ENCODE assay signal across 28 mouse cellular contexts in genomic region chr1:130832230-130833149, GRCm38 (mm10). TPM values are rescaled to one million over a fixed set of nuclear protein-coding genes. Genes with fewer than 3 reads are reported as not detected.
DNase-seq lines count a peak whose midpoint lies in the region; ATAC-seq and TF ChIP-seq lines count a peak whose summit lies in the region.
"Had no signal": no experiment of that assay in that cellular context is flagged by ENCODE, and none has a peak within 500 bp of the region (broad histone marks: within the 10 kb centered on the region; RNA-seq: fewer than 3 reads in every experiment).

No protein-coding gene starts in this region.

- no peaks in the 10 kb centered on the region for H3K27me3 ChIP-seq in intestine, embryonic 15.5 days (replicated peaks)
- no peaks in the 10 kb centered on the region for H3K27me3 ChIP-seq in kidney, adult 2 months (replicated peaks; ENCODE audit: control insufficient read depth, insufficient read depth, low read length)
- no peaks in the 10 kb centered on the region for H3K27me3 ChIP-seq in kidney, postnatal 0 days (ENCODE audit: insufficient read depth, low read length)
- no peaks in the 10 kb centered on the region for H3K27me3 ChIP-seq in small intestine, adult 2 months (ENCODE audit: control insufficient read depth, insufficient read depth, low read length)
- no peaks in the 10 kb centered on the region for H3K27me3 ChIP-seq in hindbrain, embryonic 10.5 days (ENCODE audit: insufficient read depth, poor library complexity, severe bottlenecking)
- H3K27me3 ChIP-seq: liver, embryonic 12.5 days had no signal

- H3K27ac ChIP-seq in intestine, embryonic 15.5 days, result peak overlapping the region; percentile 63
- peak overlapping the region; percentile 100 for H3K27ac ChIP-seq in kidney, adult 2 months (ENCODE audit: insufficient read depth, low read depth, low read length)
- no peak overlapping the region for H3K27ac ChIP-seq in kidney, postnatal 0 days
- H3K27ac ChIP-seq in small intestine, adult 2 months (ENCODE audit: insufficient read depth, low read depth, low read length), result peak overlapping the region; percentile 93
- H3K27ac ChIP-seq in hindbrain, embryonic 10.5 days, result no peak overlapping the region
- H3K27ac ChIP-seq: gastrocnemius, adult 2 months; heart, embryonic 10.5 days; hindbrain, postnatal 0 days; liver, embryonic 12.5 days had no signal

- no peaks in the 10 kb centered on the region for H3K9me3 ChIP-seq in intestine, embryonic 15.5 days
- no peaks in the 10 kb centered on the region for H3K9me3 ChIP-seq in kidney, postnatal 0 days (replicated peaks; ENCODE audit: low read length)
- H3K9me3 ChIP-seq in hindbrain, embryonic 10.5 days, result no peaks in the 10 kb centered on the region
- H3K9me3 ChIP-seq: heart, embryonic 10.5 days; liver, embryonic 12.5 days had no signal

- no peaks in the 10 kb centered on the region for H3K36me3 ChIP-seq in intestine, embryonic 15.5 days
- H3K36me3 ChIP-seq in kidney, adult 2 months (ENCODE audit: control insufficient read depth, insufficient read depth, low read length), result no peaks in the 10 kb centered on the region
- H3K36me3 ChIP-seq in kidney, postnatal 0 days (ENCODE audit: insufficient read depth, low read length), result no peaks in the 10 kb centered on the region
- peaks cover 54% of the 10 kb centered on the region for H3K36me3 ChIP-seq in small intestine, adult 2 months (ENCODE audit: control insufficient read depth, insufficient read depth, low read length)
- no peaks in the 10 kb centered on the region for H3K36me3 ChIP-seq in hindbrain, embryonic 10.5 days
- H3K36me3 ChIP-seq: heart, embryonic 10.5 days; liver, embryonic 12.5 days had no signal

- ATAC-seq in intestine, embryonic 15.5 days, result peak; percentile 91
- peak; percentile 54; the same call in 1 of the 2 replicates for ATAC-seq in kidney, postnatal 0 days (replicated peaks; ENCODE audit: low FRiP score, low read depth)
- no peak for ATAC-seq in frontal cortex, adult (ENCODE audit: low TSS enrichment)
- ATAC-seq: hindbrain, postnatal 0 days; liver, embryonic 12.5 days; Patski had no signal

- peaks cover 3% of the 10 kb centered on the region; the same call in 1 of the 2 replicates for H3K4me1 ChIP-seq in intestine, embryonic 15.5 days (replicated peaks)
- H3K4me1 ChIP-seq in kidney, adult 2 months (ENCODE audit: control insufficient read depth, insufficient read depth, low read length), result peaks cover 38% of the 10 kb centered on the region
- H3K4me1 ChIP-seq in kidney, postnatal 0 days (replicated peaks; ENCODE audit: insufficient read depth, low read length), result no peaks in the 10 kb centered on the region
- H3K4me1 ChIP-seq in small intestine, adult 2 months (ENCODE audit: control insufficient read depth, insufficient read depth, insufficient read length, low read length), result peaks cover 15% of the 10 kb centered on the region; the same call in 1 of the 2 replicates
- H3K4me1 ChIP-seq in hindbrain, embryonic 10.5 days (replicated peaks), result no peaks in the 10 kb centered on the region

- DNase-seq in kidney, adult 2 months, result peak; percentile 94
- DNase-seq in kidney, postnatal 0 days (ENCODE audit: low spot score), result peak; percentile 67
- no peak for DNase-seq in hindbrain, embryonic 10.5 days (ENCODE audit: low spot score)
- no peak for DNase-seq in right cerebral cortex, postnatal 10 days (ENCODE audit: low spot score in 2 of 2)
- no peak for DNase-seq in ovary, postnatal 14 days (ENCODE audit: low spot score)
- DNase-seq: cerebellum, adult 11-12 months; cerebellum, postnatal 10 days; gastrocnemius, adult 2 months; layer of hippocampus, postnatal 36 days; lung, adult 2 months; lung, postnatal 14 days; right cerebral cortex, postnatal 25 days; thymus, adult 2 months had no signal

- H3K4me3 ChIP-seq in intestine, embryonic 15.5 days (replicated peaks), result no peak overlapping the region
- no peak overlapping the region for H3K4me3 ChIP-seq in kidney, adult 2 months (ENCODE audit: insufficient read depth, low read depth, low read length)
- H3K4me3 ChIP-seq in kidney, postnatal 0 days (replicated peaks; ENCODE audit: low read depth, low read length), result no peak overlapping the region
- H3K4me3 ChIP-seq in small intestine, adult 2 months (ENCODE audit: low read depth, low read length), result no peak overlapping the region
- H3K4me3 ChIP-seq in hindbrain, embryonic 10.5 days, result no peak overlapping the region
- H3K4me3 ChIP-seq: gastrocnemius, adult 2 months; heart, embryonic 10.5 days; liver, embryonic 12.5 days had no signal

- 56% methylated on average over 5 of the region's 5 CpGs for WGBS in intestine, embryonic 15.5 days
- WGBS in kidney, adult 2 months, result 35% methylated on average over 5 of the region's 5 CpGs
- WGBS in kidney, postnatal 0 days, result 42% methylated on average over 5 of the region's 5 CpGs
- WGBS in small intestine, adult 2 months, result 18% methylated on average over 5 of the region's 5 CpGs
- WGBS in hindbrain, embryonic 10.5 days, result 78% methylated on average over 5 of the region's 5 CpGs

- no peak for TF ChIP-seq CTCF in kidney, adult 2 months (conservative IDR thresholded peaks at IDR 0.05; ENCODE audit: insufficient read depth, insufficient read length, low read depth, low read length)
- no peak for TF ChIP-seq CTCF in kidney, postnatal 0 days (IDR thresholded peaks at IDR 0.05; ENCODE audit: low read depth)
- no peak for TF ChIP-seq CTCF in small intestine, adult 2 months (IDR thresholded peaks at IDR 0.05; ENCODE audit: extremely low read depth, insufficient read length, insufficient replicate concordance, low read depth, low read length)

- H3K9ac ChIP-seq in intestine, embryonic 15.5 days, result no peak overlapping the region
- H3K9ac ChIP-seq in kidney, postnatal 0 days (ENCODE audit: low read depth, low read length), result no peak overlapping the region
- H3K9ac ChIP-seq: liver, embryonic 12.5 days had no signal

- no peak overlapping the region for H3K4me2 ChIP-seq in intestine, embryonic 15.5 days (replicated peaks)
- no peak overlapping the region for H3K4me2 ChIP-seq in kidney, postnatal 0 days (ENCODE audit: low read length)
- H3K4me2 ChIP-seq: liver, embryonic 12.5 days; midbrain, embryonic 11.5 days had no signal

- TF ChIP-seq POLR2A in kidney, adult 2 months (IDR thresholded peaks at IDR 0.05; ENCODE audit: low read depth, low read length), result no peak
- TF ChIP-seq POLR2A in small intestine, adult 2 months (IDR thresholded peaks at IDR 0.05; ENCODE audit: low read depth, low read length), result no peak

RNA-seq across cellular contexts. Expression of gene Pigr, which starts 6.0 kb away (rescaled TPM):
- polyA plus RNA-seq in intestine, embryonic 15.5 days (2015; fragmentation: Nextera tagmentation; extraction: Ambion mirVana), result 0.96 and 2.5 TPM in 2 replicates
- polyA plus RNA-seq in kidney, adult 2 months (2012; rRNA removed), result 16.9 and 26.4 TPM in 2 replicates
- polyA plus RNA-seq in kidney, postnatal 0 days (2015; fragmentation: Nextera tagmentation; extraction: Ambion mirVana), result 0.05 and 0.11 TPM in 2 replicates
- polyA plus RNA-seq in small intestine, adult 2 months (2012; rRNA removed), result 747 and 1,110 TPM in 2 replicates
- polyA plus RNA-seq in hindbrain, embryonic 10.5 days (2016; fragmentation: Nextera tagmentation; extraction: Ambion mirVana), result not detected in 2 replicates
- polyA plus RNA-seq: embryonic facial prominence, embryonic 11.5 days; forebrain, embryonic 11.5 days; heart, embryonic 10.5 days; hindbrain, postnatal 0 days; limb, embryonic 11.5 days; midbrain, embryonic 11.5 days; neural tube, embryonic 11.5 days; Patski; stomach, embryonic 14.5 days had no signal

RNA-seq across cellular contexts. Expression of gene Fcamr, which starts 31.8 kb away (rescaled TPM):
- 0.18 and 0.21 TPM in 2 replicates for polyA plus RNA-seq in intestine, embryonic 15.5 days (2015; fragmentation: Nextera tagmentation; extraction: Ambion mirVana)
- 4.0 and 4.2 TPM in 2 replicates for polyA plus RNA-seq in kidney, adult 2 months (2012; rRNA removed)
- 0.08 TPM in 1 of 2 replicates, not detected in the other for polyA plus RNA-seq in kidney, postnatal 0 days (2015; fragmentation: Nextera tagmentation; extraction: Ambion mirVana)
- polyA plus RNA-seq in small intestine, adult 2 months (2012; rRNA removed), result 0.74 and 1.6 TPM in 2 replicates
- polyA plus RNA-seq in hindbrain, embryonic 10.5 days (2016; fragmentation: Nextera tagmentation; extraction: Ambion mirVana), result not detected in 2 replicates
- polyA plus RNA-seq: embryonic facial prominence, embryonic 11.5 days; forebrain, embryonic 11.5 days; heart, embryonic 10.5 days; heart, embryonic 16.5 days; hindbrain, postnatal 0 days; limb, embryonic 11.5 days; liver, embryonic 12.5 days; midbrain, embryonic 11.5 days; neural tube, embryonic 11.5 days had no signal

RNA-seq across cellular contexts. Expression of gene Fcmr, which starts 33.0 kb away (rescaled TPM):
- polyA plus RNA-seq in intestine, embryonic 15.5 days (2015; fragmentation: Nextera tagmentation; extraction: Ambion mirVana), result 2.8 and 5.7 TPM in 2 replicates
- polyA plus RNA-seq in kidney, adult 2 months (2012; rRNA removed), result 5.3 and 16.2 TPM in 2 replicates
- 0.24 and 0.46 TPM in 2 replicates for polyA plus RNA-seq in kidney, postnatal 0 days (2015; fragmentation: Nextera tagmentation; extraction: Ambion mirVana)
- 10.4 and 10.7 TPM in 2 replicates for polyA plus RNA-seq in small intestine, adult 2 months (2012; rRNA removed)
- polyA plus RNA-seq in hindbrain, embryonic 10.5 days (2016; fragmentation: Nextera tagmentation; extraction: Ambion mirVana), result not detected in 2 replicates
- polyA plus RNA-seq: embryonic facial prominence, embryonic 11.5 days; forebrain, embryonic 11.5 days; liver, embryonic 12.5 days; neural tube, embryonic 11.5 days; Patski; stomach, embryonic 14.5 days had no signal

RNA-seq across cellular contexts. Expression of gene Il24, which starts 54.8 kb away (rescaled TPM):
- polyA plus RNA-seq in intestine, embryonic 15.5 days (2015; fragmentation: Nextera tagmentation; extraction: Ambion mirVana), result not detected in 2 replicates
- polyA plus RNA-seq in kidney, adult 2 months (2012; rRNA removed), result 0.06 TPM in 1 of 2 replicates, not detected in the other
- polyA plus RNA-seq in kidney, postnatal 0 days (2015; fragmentation: Nextera tagmentation; extraction: Ambion mirVana), result not detected in 2 replicates
- not detected in 2 replicates for polyA plus RNA-seq in small intestine, adult 2 months (2012; rRNA removed)
- not detected in 2 replicates for polyA plus RNA-seq in hindbrain, embryonic 10.5 days (2016; fragmentation: Nextera tagmentation; extraction: Ambion mirVana)
- polyA plus RNA-seq: embryonic facial prominence, embryonic 11.5 days; forebrain, embryonic 11.5 days; heart, embryonic 10.5 days; heart, embryonic 16.5 days; hindbrain, postnatal 0 days; limb, embryonic 11.5 days; liver, embryonic 12.5 days; lung, adult 2 months; midbrain, embryonic 11.5 days; neural tube, embryonic 11.5 days; spleen, adult 2 months; stomach, embryonic 14.5 days had no signal

Comparison
In these comparisons a context has a peak if more than half of its experiments do, and no peak if none do; other contexts are left out.
1. H3K27ac ChIP-seq: peak in intestine, embryonic 15.5 days (single experiment), kidney, adult 2 months (single experiment) and small intestine, adult 2 months (single experiment); none in kidney, postnatal 0 days (single experiment) and hindbrain, embryonic 10.5 days (single experiment).
2. DNase-seq: peak in kidney, adult 2 months (single experiment) and kidney, postnatal 0 days (single experiment); none in hindbrain, embryonic 10.5 days (single experiment), right cerebral cortex, postnatal 10 days (0 of 2) and ovary, postnatal 14 days (single experiment).
3. RNA of gene Pigr, which starts 6.0 kb away (polyA plus RNA-seq): 747 to 1,110 TPM in small intestine, adult 2 months; 16.9 to 26.4 TPM in kidney, adult 2 months, 0.96 to 2.5 TPM in intestine, embryonic 15.5 days, 0.05 to 0.11 TPM in kidney, postnatal 0 days and not detected in hindbrain, embryonic 10.5 days; every median in the first group is over 10 times any median in the second.